Mouse (Mus musculus) C2C12 (cell line): ENCODE results near the gene Kalrn. TPM values are rescaled to one million over a fixed set of nuclear protein-coding genes. Genes with fewer than 3 reads are reported as not detected.

Source experiments
- H3K27me3 ChIP-seq: one replicate; pipeline ENCODE4 v1.6.1; 2011; ENCODE audit not compliant: control insufficient read depth, insufficient read depth, insufficient read length
- H3K36me3 ChIP-seq: one replicate; pipeline ENCODE4 v1.6.1; 2011; ENCODE audit not compliant: control insufficient read depth, insufficient read depth
- H3K4me3 ChIP-seq: one replicate; pipeline ENCODE4 v1.5.1; 2011; ENCODE audit warnings: mild to moderate bottlenecking, control low read depth; ENCODE audit not compliant: poor library complexity, insufficient read depth, severe bottlenecking
- H3K79me2 ChIP-seq: one replicate; pipeline ENCODE4 v1.6.1; 2011; ENCODE audit not compliant: control insufficient read depth, insufficient read depth
- H3K79me3 ChIP-seq: one replicate; pipeline ENCODE4 v1.6.1; 2011; ENCODE audit warnings: low read depth, control low read depth
- H3ac ChIP-seq: one replicate; pipeline ENCODE3; 2011; ENCODE audit warnings: low read depth; ENCODE audit not compliant: control insufficient read depth, insufficient read length
- CEBPB ChIP-seq: IDR thresholded peaks from one replicate; pipeline ENCODE4 v1.6.1; 2011; ENCODE audit warnings: low read depth, mild to moderate bottlenecking, control low read depth, moderate library complexity
- CTCF ChIP-seq: IDR thresholded peaks from one replicate; pipeline ENCODE4 v1.5.1; 2011; ENCODE audit not compliant: control insufficient read depth, insufficient read depth, insufficient read length
- FOSL1 ChIP-seq: IDR thresholded peaks from one replicate; pipeline ENCODE4 v1.8.0; 2011; ENCODE audit warnings: mild to moderate bottlenecking, low read length; ENCODE audit not compliant: poor library complexity, insufficient read depth, severe bottlenecking
- MAX ChIP-seq: IDR thresholded peaks from one replicate; pipeline ENCODE4 v1.6.1; 2011; ENCODE audit warnings: mild to moderate bottlenecking, control low read depth
- MYOD1 ChIP-seq: IDR thresholded peaks from one replicate; pipeline ENCODE4 v1.6.1; 2011; ENCODE audit warnings: low read depth; ENCODE audit not compliant: control insufficient read depth, insufficient read length
- MYOG ChIP-seq: IDR thresholded peaks from one replicate; pipeline ENCODE4 v1.6.1; 2011; ENCODE audit not compliant: control insufficient read depth, insufficient read length; ENCODE audit errors: extremely low read depth
- USF1 ChIP-seq: IDR thresholded peaks from one replicate; pipeline ENCODE4 v1.6.1; 2011; ENCODE audit warnings: low read depth, mild to moderate bottlenecking, control low read depth, moderate library complexity
- polyA plus RNA-seq: library from polyadenylated mRNA; unstranded; fragments of >200 nt; fragmentation: generic; extraction: Trizol; gene quantifications from one replicate; pipeline ENCODE4 v1.2.1, GENCODE M21; 2012; ENCODE audit warnings: missing spikeins

The Kalrn gene
- polyA plus RNA-seq, 1 experiment: 8.6 TPM

- H3K36me3 ChIP-seq: no peaks in the 10 kb centered on the region
- TF ChIP-seq CTCF (peak; percentile 25), FOSL1 (no peak), CEBPB (no peak)
- peaks cover 7% of the 10 kb centered on the region for H3K27me3 ChIP-seq
- no peaks in the 10 kb centered on the region for H3K79me2 ChIP-seq
- no peak overlapping the region for H3K4me3 ChIP-seq
- H3K79me3 ChIP-seq: no peaks in the 10 kb centered on the region
- H3ac ChIP-seq: no peak overlapping the region
These were observed 573.9 kb downstream of the Kalrn start for GRCm38 (mm10) chr16:33999388-33999787.

GRCm38 (mm10) chr16:33998011-33998410 lies 575.3 kb downstream of the Kalrn start:
- Histone ChIP-seq H3K27me3 (peaks cover 7% of the 10 kb centered on the region), H3ac (no peak overlapping the region)

GRCm38 (mm10) chr16:33996030-33996429 lies 577.3 kb downstream of the Kalrn start:
- peaks cover 7% of the 10 kb centered on the region for H3K27me3 ChIP-seq
- no peak overlapping the region for H3ac ChIP-seq
- H3K79me2 ChIP-seq: no peaks in the 10 kb centered on the region
- no peaks in the 10 kb centered on the region for H3K36me3 ChIP-seq
- TF ChIP-seq MYOD1 (no peak), CTCF (peak; percentile 71), FOSL1 (no peak), USF1 (no peak)
- H3K79me3 ChIP-seq: no peaks in the 10 kb centered on the region
- H3K4me3 ChIP-seq: no peak overlapping the region

More at GRCm38 (mm10) chr16:33998011-33998410, 575.3 kb downstream of the Kalrn start:
- no peaks in the 10 kb centered on the region for H3K79me3 ChIP-seq
- no peaks in the 10 kb centered on the region for H3K79me2 ChIP-seq
- no peak overlapping the region for H3K4me3 ChIP-seq
- no peak for TF ChIP-seq MAX
- TF ChIP-seq MYOG: no peak
- TF ChIP-seq CEBPB: no peak
- no peak for TF ChIP-seq CTCF
- no peak for TF ChIP-seq MYOD1
- no peak for TF ChIP-seq USF1
- no peak for TF ChIP-seq FOSL1
- no peaks in the 10 kb centered on the region for H3K36me3 ChIP-seq

GRCm38 (mm10) chr16:33995496-33995895 lies 577.8 kb downstream of the Kalrn start:
- no peak overlapping the region for H3ac ChIP-seq
- H3K4me3 ChIP-seq: no peak overlapping the region
- H3K79me2 ChIP-seq: no peaks in the 10 kb centered on the region
- TF ChIP-seq MYOG (no peak), FOSL1 (no peak), CEBPB (no peak), CTCF (no peak)
- H3K36me3 ChIP-seq: no peaks in the 10 kb centered on the region
- peaks cover 7% of the 10 kb centered on the region for H3K27me3 ChIP-seq
- H3K79me3 ChIP-seq: no peaks in the 10 kb centered on the region

- no peaks in the 10 kb centered on the region for H3K79me3 ChIP-seq
- H3ac ChIP-seq: no peak overlapping the region
These were observed 579.0 kb downstream of the Kalrn start for GRCm38 (mm10) chr16:33994321-33994720.

GRCm38 (mm10) chr16:33990712-33991111 lies 582.6 kb downstream of the Kalrn start:
- Histone ChIP-seq H3K4me3 (no peak overlapping the region), H3K79me3 (no peaks in the 10 kb centered on the region), H3ac (no peak overlapping the region), H3K27me3 (no peaks in the 10 kb centered on the region), H3K79me2 (no peaks in the 10 kb centered on the region), H3K36me3 (no peaks in the 10 kb centered on the region)
- TF ChIP-seq USF1: no peak
- TF ChIP-seq MYOG: no peak
- no peak for TF ChIP-seq MYOD1
- TF ChIP-seq CTCF: no peak
- no peak for TF ChIP-seq MAX
- no peak for TF ChIP-seq FOSL1
- no peak for TF ChIP-seq CEBPB

More at GRCm38 (mm10) chr16:33994321-33994720, 579.0 kb downstream of the Kalrn start:
- H3K36me3 ChIP-seq: no peaks in the 10 kb centered on the region
- H3K79me2 ChIP-seq: no peaks in the 10 kb centered on the region
- H3K27me3 ChIP-seq: peaks cover 7% of the 10 kb centered on the region
- H3K4me3 ChIP-seq: no peak overlapping the region
- no peak for TF ChIP-seq MYOD1
- TF ChIP-seq FOSL1: no peak
- no peak for TF ChIP-seq CTCF
- TF ChIP-seq MYOG: no peak
- TF ChIP-seq CEBPB: no peak
- no peak for TF ChIP-seq MAX
- TF ChIP-seq USF1: no peak
